Mouse (Mus musculus) kidney, adult 2 months (tissue): ENCODE data around the gene Iah1.

Experiments
- CTCF ChIP-seq: fragments of 200-500 bp; conservative IDR thresholded peaks from 2 replicates; pipeline ENCODE4 v1.5.1; 2011; ENCODE audit warnings: low read depth, mild to moderate bottlenecking, control low read depth, low read length, moderate library complexity, mixed read lengths; ENCODE audit not compliant: insufficient read depth, insufficient read length
- POLR2A ChIP-seq: fragments of 200-500 bp; IDR thresholded peaks from one replicate; pipeline ENCODE4 v1.6.1; 2011; ENCODE audit warnings: low read depth, low read length, control low read depth

- TF ChIP-seq CTCF, result no peak
- no peak for TF ChIP-seq POLR2A
Measured at GRCm38 (mm10) chr12:21333021-21333420, 16.8 kb downstream of the Iah1 start.
